Mouse (Mus musculus): ENCODE measurements at regions not wholly inside any gene's neighbourhood (a gene's known extent, or its start where the extent isn't known, plus 50 kb on each side); places are given as distances from the start of the nearest gene placed in this dataset.

DNA sequence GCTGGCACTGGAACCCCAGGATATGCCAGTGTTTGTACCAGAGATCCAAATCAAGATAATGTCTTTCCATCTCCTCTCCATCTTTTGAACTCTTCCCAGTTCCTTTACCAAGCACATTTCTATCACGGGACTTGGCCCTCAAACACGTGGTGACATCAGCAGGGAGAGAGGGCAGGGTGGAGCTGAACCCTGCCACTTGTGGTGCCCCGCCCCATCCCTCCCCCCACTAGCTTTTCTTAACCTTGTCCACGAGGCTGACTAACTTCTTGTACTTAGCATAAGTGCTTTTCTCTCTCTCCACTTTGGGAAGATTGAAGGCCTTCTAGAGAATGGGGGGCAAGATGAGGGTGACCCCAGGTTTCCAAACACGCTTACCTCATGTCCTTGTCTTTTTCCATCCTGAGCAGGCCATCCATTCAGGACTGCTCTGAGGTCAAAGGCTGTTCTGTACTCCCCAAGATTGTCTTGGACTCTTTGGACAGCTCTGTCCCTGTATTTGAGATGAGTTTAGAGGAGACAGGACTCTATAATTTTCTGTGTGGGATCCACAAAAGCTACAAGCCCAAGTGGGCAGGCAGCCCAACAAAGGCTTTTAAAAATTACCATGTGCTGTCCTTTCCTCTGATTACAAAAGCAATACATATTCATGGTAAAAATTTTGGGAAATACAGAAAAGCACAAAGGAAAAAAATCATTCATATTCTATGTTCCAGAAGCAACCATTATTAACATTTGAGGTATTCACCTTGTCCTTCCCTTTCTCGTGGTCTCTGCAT, 192.7 kb upstream of the 4931429L15Rik start:
- TF ChIP-seq SMC3 (IDR thresholded peaks at IDR 0.05; ENCODE audit: low read depth, low read length) (no peak), KAT2A (conservative IDR thresholded peaks at IDR 0.05; ENCODE audit: low read depth, low read length) (no peak), USF2 (IDR thresholded peaks at IDR 0.05; ENCODE audit: borderline replicate concordance in 1 of 2, insufficient read depth in 1 of 2, low read depth in 1 of 2, low read length in 2 of 2) (no peak), POLR2AphosphoS5 (IDR thresholded peaks at IDR 0.05; ENCODE audit: borderline replicate concordance, low read depth, low read length) (no peak), UBTF (IDR thresholded peaks at IDR 0.05; ENCODE audit: borderline replicate concordance, insufficient read depth, low read depth, low read length) (no peak), ZKSCAN1 (IDR thresholded peaks at IDR 0.05; ENCODE audit: low read depth, low read length) (no peak), ZMIZ1 (IDR thresholded peaks at IDR 0.05; ENCODE audit: low read depth, low read length) (no peak)
- Histone ChIP-seq H3K36me3 (ENCODE audit: control insufficient read depth in 1 of 2, insufficient read depth in 2 of 2, low read length in 2 of 2) (no peaks in the 10 kb centered on the region), H3K27me3 (ENCODE audit: control insufficient read depth in 1 of 2, insufficient read depth in 2 of 2, low read length in 2 of 2) (no peaks in the 10 kb centered on the region), H3K27ac (ENCODE audit: control insufficient read depth, low read depth, low read length) (no peak overlapping the region), H3K79me2 (ENCODE audit: control insufficient read depth, insufficient read depth, low read length, poor library complexity) (no peaks in the 10 kb centered on the region), H3K9me3 (replicated peaks; ENCODE audit: insufficient read depth, low read length) (no peaks in the 10 kb centered on the region), H3K4me3 (ENCODE audit: control insufficient read depth in 1 of 2, insufficient read depth in 1 of 2, low read depth in 2 of 2, low read length in 2 of 2) (no peak overlapping the region), H3K4me1 (ENCODE audit: control insufficient read depth in 1 of 2, insufficient read depth in 2 of 2, low read length in 2 of 2) (no peaks in the 10 kb centered on the region), H3K9ac (ENCODE audit: control insufficient read depth, low read depth, low read length, poor library complexity, severe bottlenecking) (no peak overlapping the region)
- DNase-seq (ENCODE audit: low read depth, low spot score), result no peak

DNA sequence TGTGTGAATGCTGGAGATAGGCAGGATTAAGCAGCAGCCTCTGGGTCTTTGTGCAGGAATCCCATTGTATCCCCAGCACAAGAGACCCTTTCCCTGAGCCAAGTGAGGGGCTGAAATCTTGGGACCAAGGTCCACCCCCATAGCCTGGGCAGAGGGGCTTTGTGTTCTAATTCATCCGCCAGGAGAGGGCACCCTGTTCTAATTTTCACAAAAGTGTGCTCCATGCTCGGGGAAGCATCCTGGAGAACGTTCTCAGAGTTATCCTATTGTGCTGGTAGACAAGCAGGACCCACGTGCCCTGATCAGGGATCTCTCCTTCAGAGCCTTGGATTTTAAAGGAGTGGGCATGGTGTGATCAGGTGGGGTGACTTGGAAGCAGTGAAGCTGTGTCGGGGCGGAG, 191.5 kb upstream of the 4931429L15Rik start:
- Histone ChIP-seq H3K36me3 (ENCODE audit: control insufficient read depth in 1 of 2, insufficient read depth in 2 of 2, low read length in 2 of 2) (no peaks in the 10 kb centered on the region), H3K79me2 (ENCODE audit: control insufficient read depth, insufficient read depth, low read length, poor library complexity) (no peaks in the 10 kb centered on the region), H3K4me1 (ENCODE audit: control insufficient read depth in 1 of 2, insufficient read depth in 2 of 2, low read length in 2 of 2) (no peaks in the 10 kb centered on the region), H3K27ac (ENCODE audit: control insufficient read depth, low read depth, low read length) (no peak overlapping the region), H3K9me3 (replicated peaks; ENCODE audit: insufficient read depth, low read length) (no peaks in the 10 kb centered on the region), H3K27me3 (ENCODE audit: control insufficient read depth in 1 of 2, insufficient read depth in 2 of 2, low read length in 2 of 2) (no peaks in the 10 kb centered on the region), H3K4me3 (ENCODE audit: control insufficient read depth in 1 of 2, insufficient read depth in 1 of 2, low read depth in 2 of 2, low read length in 2 of 2) (no peak overlapping the region), H3K9ac (ENCODE audit: control insufficient read depth, low read depth, low read length, poor library complexity, severe bottlenecking) (no peak overlapping the region)
- TF ChIP-seq NRF1 (IDR thresholded peaks at IDR 0.05; ENCODE audit: insufficient read depth, low read depth, low read length, poor library complexity, severe bottlenecking) (no peak), GATA1 (IDR thresholded peaks at IDR 0.05; ENCODE audit: low read depth, low read length) (no peak), MYB (IDR thresholded peaks at IDR 0.05; ENCODE audit: low read depth, low read length) (no peak), SIN3A (IDR thresholded peaks at IDR 0.05; ENCODE audit: low read length) (no peak), MEF2A (IDR thresholded peaks at IDR 0.05; ENCODE audit: extremely low read depth, insufficient replicate concordance, low read depth, low read length, poor library complexity, severe bottlenecking) (no peak), KAT2A (conservative IDR thresholded peaks at IDR 0.05; ENCODE audit: low read depth, low read length) (no peak), HCFC1 (IDR thresholded peaks at IDR 0.05; ENCODE audit: low read depth, low read length) (no peak), MAZ (IDR thresholded peaks at IDR 0.05; ENCODE audit: low read depth, low read length) (no peak), POLR2A (IDR thresholded peaks at IDR 0.05; ENCODE audit: control insufficient read depth in 1 of 2, insufficient read depth in 1 of 2, low read depth in 1 of 2, low read length in 2 of 2, poor library complexity in 1 of 2) (no peak)
- no peak for DNase-seq (ENCODE audit: low read depth, low spot score)

All from MEL (cell line).